Mouse (Mus musculus) hindbrain, embryonic 11.5 days (tissue): ENCODE results near the gene Rassf8. TPM values are rescaled to one million over a fixed set of nuclear protein-coding genes. Genes with fewer than 3 reads are reported as not detected.
A peak's percentile ranks its signal among the peaks of the same experiment; 100 is the strongest.

Source experiments
- ATAC-seq: fragments of 200-750 bp; cut with Nextera tagmentation; 2 replicates; pipeline ENCODE4 v1.8.0; 2017; ENCODE audit warnings: mild to moderate bottlenecking, moderate TSS enrichment, moderate library complexity; ENCODE audit not compliant: low FRiP score
- DNase-seq: peaks from one replicate; pipeline ENCODE4 v3.0.0-alpha.2; 2015; ENCODE audit warnings: low spot score
- H3K27ac ChIP-seq: fragments of 300-500 bp; sonication (generic); 2 replicates; pipeline ENCODE4 v1.5.1; 2014; ENCODE audit warnings: mild to moderate bottlenecking, low read depth, low read length
- H3K27me3 ChIP-seq: fragments of 300-500 bp; sonication (generic); 2 replicates; pipeline ENCODE4 v1.6.1; 2014; ENCODE audit warnings: mild to moderate bottlenecking, low read length, moderate library complexity, mixed read lengths; ENCODE audit not compliant: control insufficient read depth, insufficient read depth
- H3K36me3 ChIP-seq: fragments of 300-500 bp; sonication (generic); 2 replicates; pipeline ENCODE4 v1.6.1; 2014; ENCODE audit warnings: mild to moderate bottlenecking, low read length, moderate library complexity, mixed read lengths; ENCODE audit not compliant: control insufficient read depth, insufficient read depth
- H3K4me1 ChIP-seq: fragments of 300-500 bp; sonication (generic); replicated peaks from 2 replicates; pipeline ENCODE4 v1.6.1; 2014; ENCODE audit warnings: low read length, mixed read lengths; ENCODE audit not compliant: control insufficient read depth, insufficient read depth
- H3K4me2 ChIP-seq: fragments of 300-500 bp; sonication (generic); replicated peaks from 2 replicates; pipeline ENCODE4 v1.6.1; 2014; ENCODE audit warnings: mild to moderate bottlenecking, low read depth, low read length
- H3K4me3 ChIP-seq: fragments of 300-500 bp; sonication (generic); 2 replicates; pipeline ENCODE4 v1.5.1; 2014; ENCODE audit warnings: low read depth, low read length
- H3K9ac ChIP-seq: fragments of 300-500 bp; sonication (generic); 2 replicates; pipeline ENCODE4 v1.6.1; 2014; ENCODE audit warnings: low read depth, low read length
- H3K9me3 ChIP-seq: fragments of 300-500 bp; sonication (generic); 2 replicates; pipeline ENCODE4 v1.6.1; 2016; ENCODE audit warnings: low read length; ENCODE audit not compliant: control insufficient read depth
- WGBS: fragments of 180-500 bp; shearing (Covaris S2); extraction: QIAGEN DNeasy Blood & Tissue Kit; methylation state at CpG from one replicate; pipeline ENCODE4 v1.1.7; 2014; 5-methylcytosine and 5-hydroxymethylcytosine counted together
- polyA plus RNA-seq: library from polyadenylated mRNA; unstranded; fragments of >200 nt; fragmentation: Nextera tagmentation; extraction: Ambion mirVana; gene quantifications from 2 replicates; pipeline ENCODE4 v1.2.1, GENCODE M21; 2014

The Rassf8 gene
- polyA plus RNA-seq, 1 experiment from 2014 or later = 7.0 TPM

GRCm38 (mm10) chr6:145853356-145854079, 107.0 kb downstream of the Rassf8 start:
- no peak for DNase-seq
- ATAC-seq = no peak
- H3K36me3 ChIP-seq = no peaks in the 10 kb centered on the region
- H3K4me2 ChIP-seq = no peak overlapping the region
- H3K9ac ChIP-seq = no peak overlapping the region
- no peaks in the 10 kb centered on the region for H3K9me3 ChIP-seq
- 93% methylated on average over 10 of the region's 10 CpGs for WGBS
- peaks cover 7% of the 10 kb centered on the region for H3K4me1 ChIP-seq
- H3K27me3 ChIP-seq = no peaks in the 10 kb centered on the region; the same call in 1 of the 2 replicates
- H3K27ac ChIP-seq = no peak overlapping the region
- H3K4me3 ChIP-seq = no peak overlapping the region

GRCm38 (mm10) chr6:145854756-145855155, 108.2 kb downstream of the Rassf8 start:
- H3K27ac ChIP-seq = no peak overlapping the region
- no peaks in the 10 kb centered on the region for H3K36me3 ChIP-seq
- H3K27me3 ChIP-seq = no peaks in the 10 kb centered on the region; the same call in 1 of the 2 replicates
- no peak overlapping the region for H3K9ac ChIP-seq
- 53% methylated on average over 5 of the region's 5 CpGs for WGBS
- H3K4me3 ChIP-seq = no peak overlapping the region
- H3K4me2 ChIP-seq = no peak overlapping the region
- H3K4me1 ChIP-seq = peaks cover 7% of the 10 kb centered on the region
- DNase-seq (no peak), ATAC-seq (no peak)
- H3K9me3 ChIP-seq = no peaks in the 10 kb centered on the region

GRCm38 (mm10) chr6:145855720-145856551, 109.4 kb downstream of the Rassf8 start:
- Histone ChIP-seq H3K27ac (peak overlapping the region; percentile 67), H3K27me3 (no peaks in the 10 kb centered on the region; the same call in 1 of the 2 replicates), H3K4me3 (no peak overlapping the region), H3K9me3 (no peaks in the 10 kb centered on the region), H3K4me2 (peak overlapping the region; percentile 35), H3K36me3 (no peaks in the 10 kb centered on the region), H3K4me1 (peaks cover 7% of the 10 kb centered on the region), H3K9ac (no peak overlapping the region)
- peak; percentile 98 for ATAC-seq
- peak; percentile 99 for DNase-seq
- 3% methylated on average over 26 of the region's 28 CpGs for WGBS

GRCm38 (mm10) chr6:145857428-145857827, 110.9 kb downstream of the Rassf8 start:
- Histone ChIP-seq H3K9me3 (no peaks in the 10 kb centered on the region), H3K4me2 (no peak overlapping the region), H3K27me3 (peaks cover 5% of the 10 kb centered on the region), H3K4me1 (peaks cover 9% of the 10 kb centered on the region), H3K27ac (no peak overlapping the region), H3K36me3 (no peaks in the 10 kb centered on the region), H3K9ac (no peak overlapping the region), H3K4me3 (no peak overlapping the region)
- ATAC-seq (no peak), DNase-seq (no peak)
- 85% methylated on average over 7 of the region's 7 CpGs for WGBS

- H3K4me1 ChIP-seq = peaks cover 13% of the 10 kb centered on the region
- 68% methylated on average over 8 of the region's 8 CpGs for WGBS
- no peak overlapping the region for H3K27ac ChIP-seq
- H3K9ac ChIP-seq = no peak overlapping the region
- peaks cover 12% of the 10 kb centered on the region for H3K27me3 ChIP-seq
- no peak overlapping the region for H3K4me3 ChIP-seq
- H3K4me2 ChIP-seq = no peak overlapping the region
- no peaks in the 10 kb centered on the region for H3K36me3 ChIP-seq
- ATAC-seq = no peak
- no peaks in the 10 kb centered on the region for H3K9me3 ChIP-seq
- DNase-seq = no peak
Observed at GRCm38 (mm10) chr6:145858414-145858813, 111.9 kb downstream of the Rassf8 start.

GRCm38 (mm10) chr6:145860350-145860749, 113.8 kb downstream of the Rassf8 start:
- H3K4me2 ChIP-seq = no peak overlapping the region
- no peak overlapping the region for H3K27ac ChIP-seq
- H3K9me3 ChIP-seq = no peaks in the 10 kb centered on the region
- H3K4me3 ChIP-seq = no peak overlapping the region
- ATAC-seq (no peak), DNase-seq (no peak)
- no peaks in the 10 kb centered on the region for H3K36me3 ChIP-seq
- peaks cover 32% of the 10 kb centered on the region for H3K27me3 ChIP-seq
- H3K4me1 ChIP-seq = peaks cover 13% of the 10 kb centered on the region
- H3K9ac ChIP-seq = no peak overlapping the region
- WGBS = 57% methylated on average over 2 of the region's 2 CpGs

GRCm38 (mm10) chr6:145861462-145862227, 115.1 kb downstream of the Rassf8 start:
- Histone ChIP-seq H3K9ac (no peak overlapping the region), H3K36me3 (no peaks in the 10 kb centered on the region), H3K27ac (no peak overlapping the region), H3K4me1 (peaks cover 9% of the 10 kb centered on the region), H3K9me3 (no peaks in the 10 kb centered on the region), H3K4me2 (no peak overlapping the region; the same call in 1 of the 2 replicates), H3K27me3 (peaks cover 43% of the 10 kb centered on the region), H3K4me3 (0 out of 2 replicates have a peak overlapping the region, but pooled peaks have one; percentile 55)
- WGBS = 69% methylated on average over 9 of the region's 9 CpGs
- DNase-seq (no peak), ATAC-seq (no peak)

GRCm38 (mm10) chr6:145862321-145862720, 115.8 kb downstream of the Rassf8 start:
- Histone ChIP-seq H3K4me3 (peak overlapping the region; percentile 55), H3K27ac (no peak overlapping the region), H3K9ac (no peak overlapping the region; the same call in 1 of the 2 replicates), H3K4me2 (peak overlapping the region; percentile 80), H3K9me3 (no peaks in the 10 kb centered on the region), H3K36me3 (no peaks in the 10 kb centered on the region), H3K4me1 (peaks cover 9% of the 10 kb centered on the region), H3K27me3 (peaks cover 43% of the 10 kb centered on the region)
- WGBS = 22% methylated on average over 4 of the region's 4 CpGs
- ATAC-seq (no peak), DNase-seq (peak; percentile 29)
